Mouse (Mus musculus): ENCODE measurements around the gene Serpine3. TPM values are rescaled to one million over a fixed set of nuclear protein-coding genes. Genes with fewer than 3 reads are reported as not detected.
"Not testable (repeated sequence)": the region's sequence is repeated elsewhere in the genome, so short reads cannot be mapped to it uniquely, and the experiment has no call there.

Serpine3 gene
- not detected for total RNA-seq (2021)

- intact Hi-C loops (cut with DNase I): no loop called here
- DNase-seq (ENCODE audit: low spot score in 2 of 2): no peak
Observed at GRCm38 (mm10) chr14:62663367-62663766, at the start of gene Serpine3. Gene Serpine3 (plus strand): TSS chr14:62663667.

- intact Hi-C loops (cut with DNase I): no loop called here
- peak in 1 of 2 experiments; percentile 74 for DNase-seq (ENCODE audit: low spot score in 2 of 2)
Observed at GRCm38 (mm10) chr14:62622393-62622792, 41.1 kb upstream of the Serpine3 start.

DNA sequence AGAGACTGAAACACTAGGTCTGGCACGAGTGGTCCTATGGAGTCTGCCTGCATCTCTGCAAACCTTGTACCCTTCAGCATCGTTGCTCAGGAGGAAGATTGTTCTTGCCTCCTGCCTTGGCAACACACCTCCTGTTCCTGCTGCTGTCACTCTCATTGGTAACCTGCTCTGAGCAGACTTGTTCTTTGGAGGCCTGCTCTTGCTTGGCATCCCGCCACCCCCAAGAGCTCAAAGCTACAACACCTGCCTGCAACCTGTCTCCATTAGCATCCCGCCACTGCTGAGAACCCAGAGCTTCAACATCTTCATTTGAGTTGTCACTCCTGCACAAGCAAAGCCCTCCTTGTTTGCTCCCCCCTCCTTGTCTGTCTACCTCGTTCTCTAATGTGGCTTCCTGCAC, 35.5 kb upstream of the Serpine3 start:
- intact Hi-C loops (cut with DNase I): no loop called here
- no peak for DNase-seq (ENCODE audit: low spot score in 2 of 2)

DNA sequence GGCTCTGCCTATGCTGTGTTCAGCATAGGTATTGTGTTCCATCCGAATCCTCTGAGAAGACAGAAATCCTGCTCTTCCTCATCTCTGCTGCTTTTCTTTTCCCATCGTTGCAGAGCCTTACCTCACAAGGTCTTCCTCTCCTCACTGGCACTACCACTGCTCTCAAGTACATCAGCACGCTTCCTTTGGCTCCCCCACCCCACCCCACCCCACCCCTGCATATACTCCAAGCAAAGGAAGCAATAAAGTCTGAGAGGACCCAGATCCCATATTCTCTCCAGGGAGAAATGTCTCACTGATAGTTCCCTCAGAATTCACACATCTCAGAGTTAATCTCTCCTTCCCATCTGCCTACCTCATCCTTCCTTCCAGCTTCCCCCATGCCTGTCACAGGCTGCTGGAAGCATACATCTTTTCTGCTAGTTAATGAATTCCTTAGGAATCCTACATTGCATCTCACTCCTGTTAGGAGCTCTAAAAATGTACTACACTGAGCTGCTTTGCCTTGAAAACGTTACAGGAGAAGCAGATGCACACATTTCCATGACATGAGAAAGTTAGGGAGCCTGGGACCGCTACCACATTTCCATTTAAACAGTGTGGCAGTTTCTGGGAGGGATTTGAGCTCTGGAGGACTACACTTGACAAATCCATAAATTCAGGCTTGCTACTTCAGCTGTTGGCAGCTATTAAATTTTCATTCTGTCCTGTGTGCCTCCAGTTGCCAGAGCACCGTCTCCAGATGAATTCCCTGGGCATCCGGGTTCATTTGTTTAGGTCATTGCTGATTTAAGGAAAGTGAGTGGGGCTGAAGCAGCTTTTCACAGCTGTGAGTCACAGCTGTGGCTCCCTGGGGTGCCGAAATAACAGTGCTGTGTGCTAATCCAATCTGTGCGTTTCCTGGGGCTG, 25.8 kb upstream of the Serpine3 start:
- DNase-seq (ENCODE audit: low spot score in 2 of 2): peak; percentile 42 to 88
- intact Hi-C loops (cut with DNase I): loop anchor here (10.0 kb wide), 1 partner anchor 197 kb away; the partner anchor contains the start of gene Wdfy2

DNA sequence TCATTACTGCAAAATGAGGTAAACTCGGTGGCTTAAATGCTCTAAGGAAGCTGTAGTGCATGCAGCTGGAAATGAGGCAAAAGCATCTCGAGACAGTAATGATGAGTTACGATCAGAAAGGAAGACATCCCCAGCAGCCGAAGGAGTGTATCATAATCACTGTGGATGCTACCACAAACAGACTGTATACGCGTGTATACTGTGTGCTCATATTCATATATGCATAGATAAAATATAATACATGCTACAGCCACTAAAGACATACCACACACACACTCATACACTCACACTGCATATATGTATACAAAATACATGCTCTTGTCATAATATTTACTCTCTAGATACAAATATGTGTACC, 25.1 kb upstream of the Serpine3 start:
- intact Hi-C loops (cut with DNase I): loop anchor here (10.0 kb wide), 1 partner anchor 196 kb away; the partner anchor contains the start of gene Wdfy2
- no peak for DNase-seq (ENCODE audit: low spot score in 2 of 2)

- intact Hi-C loops (cut with DNase I): loop anchor here (10.0 kb wide), 1 partner anchor 196 kb away; the partner anchor contains the start of gene Wdfy2
- peak in 1 of 2 experiments; percentile 57 for DNase-seq (ENCODE audit: low spot score in 2 of 2)
Observed at GRCm38 (mm10) chr14:62639111-62639510, 24.4 kb upstream of the Serpine3 start.

GRCm38 (mm10) chr14:62639551-62639950, 23.9 kb upstream of the Serpine3 start:
- DNase-seq (ENCODE audit: low spot score in 2 of 2): no peak
- intact Hi-C loops (cut with DNase I): loop anchor here (10.0 kb wide), 1 partner anchor 195 kb away; the partner anchor contains the start of gene Wdfy2

- intact Hi-C loops (cut with DNase I): no loop called here
- no peak for DNase-seq (ENCODE audit: low spot score in 2 of 2)
Observed at GRCm38 (mm10) chr14:62640396-62640795, 23.1 kb upstream of the Serpine3 start.

GRCm38 (mm10) chr14:62642368-62642767, 21.1 kb upstream of the Serpine3 start:
- peak in 1 of 2 experiments; percentile 5 for DNase-seq (ENCODE audit: low spot score in 2 of 2)
- intact Hi-C loops (cut with DNase I): not testable (repeated sequence)

GRCm38 (mm10) chr14:62648405-62648804, 15.1 kb upstream of the Serpine3 start:
- intact Hi-C loops (cut with DNase I): no loop called here

DNA sequence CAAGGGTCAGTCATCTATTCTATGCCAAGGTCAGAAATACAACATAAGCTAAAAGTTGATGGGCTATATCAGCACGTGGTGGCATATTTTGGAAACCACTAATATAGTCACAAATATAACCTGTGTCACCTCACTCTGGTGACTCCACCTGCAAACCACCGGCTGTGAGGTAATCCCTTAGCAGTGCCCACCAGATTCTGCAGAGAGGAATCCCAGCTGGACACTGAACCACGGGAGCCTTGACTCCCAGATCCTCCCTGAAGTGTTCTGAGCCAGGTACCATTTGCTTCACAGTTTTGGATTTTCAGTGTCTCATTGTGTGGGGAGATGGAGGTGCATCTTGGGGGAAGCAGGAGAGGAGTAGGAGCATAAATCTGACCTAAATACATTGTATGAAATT, 13.1 kb upstream of the Serpine3 start:
- intact Hi-C loops (cut with DNase I): no loop called here
- no peak for DNase-seq (ENCODE audit: low spot score in 2 of 2)

More at GRCm38 (mm10) chr14:62648405-62648804, 15.1 kb upstream of the Serpine3 start:
- no peak for DNase-seq (ENCODE audit: low spot score in 2 of 2)

GRCm38 (mm10) chr14:62651771-62652170, 11.7 kb upstream of the Serpine3 start:
- intact Hi-C loops (cut with DNase I): no loop called here
- DNase-seq (ENCODE audit: low spot score in 2 of 2): no peak

DNA sequence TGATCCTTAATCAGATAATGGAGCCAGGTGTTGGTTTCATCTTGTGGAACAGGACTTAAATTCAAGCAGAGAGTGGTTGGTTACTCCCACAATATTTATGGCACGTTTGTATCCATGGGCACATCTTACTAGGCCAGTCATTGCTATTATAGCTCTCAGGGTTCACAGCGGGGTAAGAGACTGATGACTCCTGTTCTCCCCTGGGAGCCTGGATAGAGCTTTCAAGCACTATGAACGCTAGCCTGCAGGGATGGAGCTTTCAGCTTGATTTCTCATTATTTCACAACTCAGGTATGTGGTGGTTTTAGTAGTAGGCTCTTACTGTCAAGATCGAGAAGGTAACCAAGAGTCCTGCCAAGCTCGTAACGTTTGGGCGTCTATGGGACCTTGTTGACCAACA, 7.5 kb upstream of the Serpine3 start:
- DNase-seq (ENCODE audit: low spot score in 2 of 2): no peak
- intact Hi-C loops (cut with DNase I): no loop called here

- intact Hi-C loops (cut with DNase I): no loop called here
Observed at GRCm38 (mm10) chr14:62657469-62657868, 6.0 kb upstream of the Serpine3 start.

DNA sequence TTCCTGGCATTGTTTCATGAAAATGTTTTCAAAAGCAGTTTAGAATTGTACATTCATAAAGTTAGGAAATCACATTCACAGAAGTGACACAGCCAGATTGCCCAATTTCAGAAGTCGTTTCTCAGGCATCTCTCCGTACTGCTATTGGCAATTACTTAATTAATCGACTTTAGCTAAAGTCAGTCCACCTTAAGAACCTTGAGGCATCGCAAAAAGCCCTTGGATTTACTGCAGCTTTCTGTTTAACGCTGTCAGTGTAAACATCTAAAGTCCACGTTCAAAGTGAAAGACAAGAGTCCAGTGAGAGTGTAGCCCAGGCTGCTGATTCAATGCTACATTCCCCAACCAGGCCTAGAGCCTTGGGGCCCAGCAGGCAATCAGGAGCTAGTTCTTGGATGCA, 1.1 kb upstream of the Serpine3 start:
- DNase-seq (ENCODE audit: low spot score in 2 of 2): no peak
- intact Hi-C loops (cut with DNase I): no loop called here

More at GRCm38 (mm10) chr14:62657469-62657868, 6.0 kb upstream of the Serpine3 start:
- DNase-seq (ENCODE audit: low spot score in 2 of 2): peak in 1 of 2 experiments; percentile 15

DNA sequence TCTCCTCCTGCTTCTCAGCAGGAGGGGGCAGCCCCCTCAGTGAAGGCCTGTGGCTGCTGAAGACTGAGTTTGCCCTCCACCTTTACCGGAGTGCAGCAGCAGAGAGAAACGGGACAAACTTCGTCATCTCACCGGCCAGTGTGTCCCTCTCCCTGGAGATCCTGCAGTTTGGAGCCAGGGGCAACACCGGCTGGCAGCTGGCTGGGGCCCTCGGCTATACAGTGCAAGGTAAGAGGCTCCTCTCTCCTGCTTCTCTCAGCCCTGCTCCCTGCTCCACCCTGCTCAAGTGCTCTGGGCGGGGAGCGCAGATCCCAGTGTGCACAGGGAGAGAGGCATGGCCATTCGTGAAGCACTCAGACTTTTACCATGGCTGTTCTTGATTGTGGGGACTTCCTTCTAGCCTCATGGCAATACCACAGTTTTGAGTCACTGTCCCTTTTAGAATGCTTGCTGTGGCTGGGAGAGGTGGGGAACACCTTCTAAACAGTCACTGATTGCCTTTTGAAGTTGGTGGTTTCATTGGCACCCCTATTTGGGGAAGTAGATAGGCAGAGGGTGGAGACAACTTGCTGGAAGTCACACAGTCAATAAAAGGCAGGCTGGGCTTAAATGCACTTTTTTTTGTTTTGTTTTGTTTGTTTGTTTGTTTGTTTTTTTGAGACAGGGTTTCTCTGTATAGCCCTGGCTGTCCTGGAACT, 1.7 kb downstream of the Serpine3 start:
- intact Hi-C loops (cut with DNase I): no loop called here
- DNase-seq (ENCODE audit: low spot score in 2 of 2): no peak

DNA sequence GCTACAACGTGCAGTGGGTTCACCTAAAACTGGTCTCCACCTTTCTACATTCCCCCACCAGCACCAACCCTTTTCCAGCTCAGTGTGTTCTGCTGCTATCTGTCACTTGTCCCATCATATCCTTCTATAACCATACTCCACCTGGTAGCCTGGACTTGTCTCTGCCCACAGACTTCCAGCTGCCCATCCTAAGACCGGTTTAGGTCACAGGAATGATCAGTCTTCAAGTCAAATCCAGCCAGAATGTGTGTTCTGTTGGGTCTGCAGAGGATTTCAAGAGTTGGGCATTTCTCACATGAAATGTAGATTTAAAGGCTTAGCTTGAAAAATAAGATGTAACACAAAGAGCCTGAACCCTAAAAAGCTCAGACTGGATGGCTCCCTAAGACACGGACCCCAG, 10.2 kb downstream of the Serpine3 start:
- no peak for DNase-seq (ENCODE audit: low spot score in 2 of 2)
- intact Hi-C loops (cut with DNase I): no loop called here

- intact Hi-C loops (cut with DNase I): no loop called here
- no peak for DNase-seq (ENCODE audit: low spot score in 2 of 2)
Observed at GRCm38 (mm10) chr14:62718161-62718560, 54.7 kb downstream of the Serpine3 start.

GRCm38 (mm10) chr14:62721625-62722024, 58.2 kb downstream of the Serpine3 start:
- peak in 1 of 2 experiments; percentile 42 for DNase-seq (ENCODE audit: low spot score in 2 of 2)
- intact Hi-C loops (cut with DNase I): no loop called here

- DNase-seq (ENCODE audit: low spot score in 2 of 2): no peak
- intact Hi-C loops (cut with DNase I): no loop called here
Observed at GRCm38 (mm10) chr14:62724560-62724959, 61.1 kb downstream of the Serpine3 start.
